Mouse (Mus musculus): ENCODE results near the gene Map3k13.

The Map3k13 gene

GRCm38 (mm10) chr16:21852374-21852773 lies 58.2 kb downstream of the Map3k13 start:
- DNase-seq (ENCODE audit: low read depth): no peak

- DNase-seq (ENCODE audit: low read depth): no peak
These were observed 59.3 kb downstream of the Map3k13 start for GRCm38 (mm10) chr16:21853446-21853941.

DNA sequence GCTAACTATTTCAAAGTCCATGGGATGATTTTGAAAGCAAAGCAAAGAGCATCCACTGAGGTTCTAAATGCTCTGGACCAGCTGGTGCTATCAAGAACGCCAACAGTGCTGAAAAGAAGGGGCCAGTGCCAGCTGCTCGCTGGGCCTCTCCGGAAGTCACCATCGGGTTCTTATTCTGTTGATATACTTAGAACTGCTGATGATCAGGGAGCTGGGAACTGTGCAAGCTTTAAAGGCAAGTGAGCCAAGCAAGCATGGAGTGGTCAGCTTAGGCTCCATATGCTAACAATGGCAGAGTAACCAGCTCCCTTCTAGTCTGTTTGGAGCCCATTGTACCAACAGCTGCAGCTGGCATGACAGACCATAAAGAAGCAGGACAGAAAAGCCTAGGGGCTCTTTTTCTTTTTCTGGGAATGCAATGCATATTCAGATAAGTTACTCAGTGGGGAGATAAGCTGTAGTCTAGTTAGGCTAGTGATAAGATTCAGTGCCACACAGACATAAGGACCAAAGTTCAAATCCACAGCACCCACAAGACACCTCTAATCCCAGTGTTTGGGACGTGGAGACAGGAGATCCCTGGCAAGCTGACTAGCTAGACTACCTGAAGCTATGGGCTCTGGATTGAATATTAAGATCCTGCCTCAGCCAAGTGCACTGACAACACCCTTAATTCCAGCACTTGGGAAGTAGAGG lies 60.6 kb downstream of the Map3k13 start:
- no peak for DNase-seq (ENCODE audit: low read depth)

GRCm38 (mm10) chr16:21856134-21856533 lies 62.0 kb downstream of the Map3k13 start:
- DNase-seq (ENCODE audit: low read depth): no peak

DNA sequence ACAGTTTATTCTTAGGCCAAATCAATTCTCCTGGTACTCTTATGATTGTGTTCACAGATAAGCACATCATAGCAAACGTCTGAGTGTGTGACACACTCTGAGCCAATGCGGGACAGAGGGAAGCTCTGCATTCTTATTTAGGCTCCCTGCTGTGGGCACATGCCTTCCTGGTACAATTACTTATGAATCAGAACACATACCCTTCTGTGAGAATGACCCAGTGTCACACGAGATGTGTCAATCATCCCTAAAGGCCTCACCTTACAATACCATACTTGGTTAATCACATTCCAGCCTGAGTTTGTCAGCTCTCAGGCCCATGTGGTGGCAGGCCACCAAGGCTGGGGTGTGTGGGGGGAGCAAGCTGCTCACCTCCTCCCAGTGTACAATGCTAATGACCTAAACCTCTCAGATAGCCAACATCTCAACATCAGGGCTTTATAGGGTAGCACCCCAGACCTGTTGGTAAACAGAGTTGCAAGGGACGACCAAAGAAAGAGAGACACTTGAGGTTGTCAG lies 63.0 kb downstream of the Map3k13 start:
- no peak for DNase-seq (ENCODE audit: low read depth)

- no peak for DNase-seq (ENCODE audit: low read depth)
These were observed 64.0 kb downstream of the Map3k13 start for GRCm38 (mm10) chr16:21858163-21858562.

GRCm38 (mm10) chr16:21858882-21859281 lies 64.7 kb downstream of the Map3k13 start:
- DNase-seq (ENCODE audit: low read depth): no peak

- DNase-seq (ENCODE audit: low read depth): no peak
These were observed 68.3 kb downstream of the Map3k13 start for GRCm38 (mm10) chr16:21862448-21862847.

- no peak for DNase-seq (ENCODE audit: low read depth)
These were observed 71.3 kb downstream of the Map3k13 start for GRCm38 (mm10) chr16:21865250-21865982.

GRCm38 (mm10) chr16:21865983-21866575 lies 71.9 kb downstream of the Map3k13 start:
- DNase-seq (ENCODE audit: low read depth): no peak

DNA sequence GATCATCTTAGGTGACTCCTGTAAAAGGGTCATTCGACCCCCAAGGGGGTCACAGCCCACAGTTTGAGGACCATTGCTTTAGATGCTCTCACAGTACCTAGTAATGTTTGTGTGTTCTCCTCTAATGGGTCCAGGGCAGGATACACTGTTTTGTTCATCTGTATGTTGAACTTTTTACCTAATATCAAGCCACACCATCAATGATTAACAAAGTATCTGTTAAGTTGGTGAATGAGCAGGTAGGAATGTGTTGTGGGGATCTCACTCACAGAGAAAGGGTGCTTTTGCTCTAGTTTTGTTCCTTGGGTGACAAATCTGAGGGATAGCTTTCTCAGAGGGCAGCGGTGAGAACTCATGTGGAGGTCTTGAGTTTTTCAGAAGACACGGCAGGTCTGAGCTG lies 73.6 kb downstream of the Map3k13 start:
- DNase-seq (ENCODE audit: low read depth): no peak

- no peak for DNase-seq (ENCODE audit: low read depth)
These were observed 74.5 kb downstream of the Map3k13 start for GRCm38 (mm10) chr16:21868651-21869050.

DNA sequence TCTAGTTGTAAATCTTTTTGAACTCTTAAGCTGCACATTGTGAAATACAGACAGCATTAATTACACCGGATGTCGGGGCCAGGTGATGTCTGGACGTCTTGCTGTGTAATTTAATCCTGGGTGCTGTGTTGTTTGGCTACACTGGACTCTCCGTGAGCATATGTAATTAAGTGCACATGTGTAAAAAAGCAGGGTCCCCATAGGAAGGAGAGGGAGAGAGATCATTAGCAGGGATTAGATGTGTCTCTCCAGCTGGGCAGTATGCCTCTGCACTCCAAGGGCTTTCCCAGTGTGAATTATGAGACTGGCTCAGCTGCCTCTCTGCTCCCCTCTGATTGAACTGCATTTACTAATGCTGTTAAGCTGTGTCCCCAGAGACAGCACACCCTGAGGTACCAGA lies 75.7 kb downstream of the Map3k13 start:
- no peak for DNase-seq (ENCODE audit: low read depth)

- no peak for DNase-seq (ENCODE audit: low read depth)
These were observed 83.6 kb downstream of the Map3k13 start for GRCm38 (mm10) chr16:21877735-21878134.

DNA sequence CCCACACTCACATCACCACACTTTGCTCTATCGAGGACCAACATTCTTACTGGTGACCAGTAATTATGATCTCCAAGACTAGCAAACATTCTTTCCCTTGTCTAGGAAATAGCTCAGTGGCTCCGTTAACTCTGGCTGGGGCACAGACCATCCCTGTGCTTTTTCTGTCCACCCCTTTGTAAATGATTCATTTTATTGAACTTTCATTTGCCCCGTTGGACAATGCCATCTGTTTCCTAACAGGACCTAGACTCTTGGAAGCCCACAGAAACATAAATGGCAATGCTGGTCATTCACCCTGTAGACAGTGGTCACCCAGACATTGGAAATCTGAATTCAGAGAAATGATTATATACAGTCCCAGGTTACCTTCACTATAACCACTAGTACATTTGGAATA lies 84.7 kb downstream of the Map3k13 start:
- no peak for DNase-seq (ENCODE audit: low read depth)

- no peak for DNase-seq (ENCODE audit: low read depth)
These were observed 87.0 kb downstream of the Map3k13 start for GRCm38 (mm10) chr16:21881181-21881580.

- DNase-seq (ENCODE audit: low read depth): no peak
These were observed 87.6 kb downstream of the Map3k13 start for GRCm38 (mm10) chr16:21881582-21882259.

DNA sequence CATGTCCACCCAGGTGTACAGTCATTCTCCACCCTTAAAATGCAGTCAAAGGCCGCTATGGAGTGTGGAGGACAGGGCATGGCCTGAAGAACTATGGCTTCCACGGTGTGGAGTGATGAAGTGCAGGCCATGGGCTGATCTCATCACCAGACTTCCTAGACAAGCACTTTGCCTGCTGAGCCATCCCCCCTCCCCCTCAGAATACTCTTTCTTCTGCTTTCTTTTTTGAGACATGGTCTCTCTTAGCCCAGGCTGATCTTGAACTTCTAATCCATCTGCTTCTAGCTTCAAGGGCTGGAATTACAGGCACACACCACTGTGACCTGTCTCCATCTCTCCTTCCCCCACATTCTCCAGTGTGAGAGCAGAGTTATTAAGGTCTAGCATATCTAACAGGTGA lies 93.5 kb downstream of the Map3k13 start:
- no peak for DNase-seq (ENCODE audit: low read depth)

- DNase-seq (ENCODE audit: low read depth): no peak
These were observed 99.7 kb downstream of the Map3k13 start for GRCm38 (mm10) chr16:21893890-21894289.

- no peak for DNase-seq (ENCODE audit: low read depth)
These were observed 107.1 kb downstream of the Map3k13 start for GRCm38 (mm10) chr16:21901286-21901685.

- no peak for DNase-seq (ENCODE audit: low read depth)
These were observed 110.5 kb downstream of the Map3k13 start for GRCm38 (mm10) chr16:21904636-21905035.

DNA sequence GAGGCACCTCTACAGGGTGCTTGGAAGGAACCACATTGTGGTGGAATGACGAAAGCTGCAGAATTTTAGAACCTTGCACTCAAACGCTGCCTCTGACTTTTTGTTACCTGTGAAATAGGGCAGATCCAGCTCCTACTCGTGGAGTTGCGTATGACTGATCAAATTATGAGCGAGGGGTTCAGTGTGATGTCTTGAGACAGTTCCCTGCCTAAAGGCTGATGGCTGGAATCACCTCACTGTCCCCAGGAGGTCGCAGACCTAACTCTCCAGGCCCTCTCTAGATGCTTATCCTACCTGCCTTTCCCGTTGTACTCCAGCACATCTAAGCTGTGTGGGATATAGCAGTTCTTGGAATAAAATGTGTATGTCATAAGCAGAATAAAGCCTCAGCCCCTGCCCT lies 111.8 kb downstream of the Map3k13 start:
- DNase-seq (ENCODE audit: low read depth): no peak
